Mouse (Mus musculus): Measurements from ENCODE around the gene Akap2. TPM values are rescaled to one million over a fixed set of nuclear protein-coding genes. Genes with fewer than 3 reads are reported as not detected.

The Akap2 gene
- polyA plus RNA-seq, 1 experiment from 2014 or later, result 17.7 TPM

DNA sequence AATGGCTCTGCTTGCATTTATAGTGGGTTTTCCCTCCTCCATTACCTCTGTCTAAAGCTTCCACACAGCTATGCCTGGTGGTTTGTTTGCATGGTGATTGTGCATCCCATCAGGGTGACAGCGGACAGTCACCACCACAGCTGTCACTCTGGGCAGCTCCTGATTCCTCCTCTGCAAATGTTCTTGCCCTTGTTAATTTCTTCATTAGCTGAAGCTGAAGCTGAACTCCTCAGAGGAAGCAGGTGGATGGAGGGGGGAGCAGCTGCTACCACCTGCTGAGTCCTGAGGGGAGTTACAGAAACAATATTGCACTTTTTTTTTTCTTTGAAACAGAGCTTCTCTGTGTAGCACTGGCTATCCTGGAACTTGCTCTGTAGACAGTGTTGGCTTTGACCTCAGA lies 94.6 kb downstream of the Akap2 start:
- no peaks in the 10 kb centered on the region for H3K4me1 ChIP-seq (replicated peaks)
- 66% methylated on average over 1 of the region's 1 CpGs for WGBS
- H3K4me3 ChIP-seq, result no peak overlapping the region
- H3K27me3 ChIP-seq, result no peaks in the 10 kb centered on the region
- no peak overlapping the region for H3K9ac ChIP-seq
- H3K4me2 ChIP-seq, result no peak overlapping the region
- no peaks in the 10 kb centered on the region for H3K9me3 ChIP-seq
- no peak for ATAC-seq (ENCODE audit: low FRiP score)
- H3K27ac ChIP-seq, result no peak overlapping the region
- no peaks in the 10 kb centered on the region for H3K36me3 ChIP-seq

DNA sequence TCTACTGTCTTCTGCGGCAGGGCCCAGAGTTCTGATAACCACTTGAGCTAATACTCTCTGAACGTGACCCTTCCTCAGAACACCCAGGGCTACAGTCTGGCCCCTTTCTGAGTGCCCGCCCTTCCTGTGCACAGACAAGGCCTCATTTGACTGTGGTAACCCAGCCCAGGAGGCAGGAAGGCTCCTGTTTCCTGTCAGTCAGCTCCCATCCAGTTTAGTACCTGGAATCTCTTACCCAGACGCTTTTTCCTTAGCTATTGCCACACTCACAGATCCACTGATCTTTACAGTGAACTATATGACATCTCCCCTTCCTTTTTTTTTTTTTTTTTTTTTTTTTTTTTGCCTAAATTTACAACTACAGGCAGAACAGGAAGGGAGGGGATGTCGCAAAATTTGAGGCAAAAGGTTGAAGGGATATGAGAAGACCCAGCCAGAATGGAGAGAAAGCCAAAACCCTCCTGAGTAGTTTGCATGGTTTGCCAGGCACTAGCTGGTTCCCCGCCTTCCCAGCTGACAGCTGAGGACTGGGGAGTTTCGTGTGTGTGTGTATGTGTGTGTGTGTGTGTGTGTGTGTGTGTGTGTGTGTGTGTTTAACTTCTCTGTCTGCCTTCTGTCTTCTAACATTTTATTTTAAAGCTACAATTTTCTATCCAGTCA lies 95.6 kb downstream of the Akap2 start:
- H3K9ac ChIP-seq, result no peak overlapping the region
- H3K4me1 ChIP-seq (replicated peaks), result no peaks in the 10 kb centered on the region
- H3K4me2 ChIP-seq, result no peak overlapping the region
- H3K36me3 ChIP-seq, result no peaks in the 10 kb centered on the region
- H3K27me3 ChIP-seq, result no peaks in the 10 kb centered on the region
- H3K4me3 ChIP-seq, result no peak overlapping the region
- 70% methylated on average over 7 of the region's 7 CpGs for WGBS
- H3K27ac ChIP-seq, result no peak overlapping the region
- ATAC-seq (ENCODE audit: low FRiP score), result no peak
- H3K9me3 ChIP-seq, result no peaks in the 10 kb centered on the region

DNA sequence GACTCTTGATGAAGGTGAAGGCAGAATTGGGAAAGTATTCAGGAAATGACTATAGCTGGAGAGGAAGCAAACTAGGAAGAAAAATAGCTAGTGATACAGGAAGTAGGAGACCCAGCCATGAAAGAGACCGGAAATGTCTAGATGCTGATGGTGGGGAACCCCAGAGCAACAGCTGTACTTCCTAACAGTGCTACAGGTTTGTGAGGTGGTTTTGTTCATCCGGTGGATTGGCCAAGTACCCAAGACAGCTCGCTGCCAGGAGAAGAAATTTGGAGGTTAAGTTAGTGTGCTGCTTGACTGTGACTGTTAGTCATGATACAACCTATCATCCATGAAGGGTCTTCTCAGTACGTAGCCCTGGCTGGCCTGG lies 96.1 kb downstream of the Akap2 start:
- no peak overlapping the region for H3K27ac ChIP-seq
- no peak overlapping the region for H3K4me3 ChIP-seq
- ATAC-seq (ENCODE audit: low FRiP score), result no peak
- no peaks in the 10 kb centered on the region for H3K9me3 ChIP-seq
- H3K4me1 ChIP-seq (replicated peaks), result no peaks in the 10 kb centered on the region
- no peak overlapping the region for H3K4me2 ChIP-seq
- no peaks in the 10 kb centered on the region for H3K36me3 ChIP-seq
- no peaks in the 10 kb centered on the region for H3K27me3 ChIP-seq
- no peak overlapping the region for H3K9ac ChIP-seq
- 95% methylated on average over 4 of the region's 4 CpGs for WGBS

DNA sequence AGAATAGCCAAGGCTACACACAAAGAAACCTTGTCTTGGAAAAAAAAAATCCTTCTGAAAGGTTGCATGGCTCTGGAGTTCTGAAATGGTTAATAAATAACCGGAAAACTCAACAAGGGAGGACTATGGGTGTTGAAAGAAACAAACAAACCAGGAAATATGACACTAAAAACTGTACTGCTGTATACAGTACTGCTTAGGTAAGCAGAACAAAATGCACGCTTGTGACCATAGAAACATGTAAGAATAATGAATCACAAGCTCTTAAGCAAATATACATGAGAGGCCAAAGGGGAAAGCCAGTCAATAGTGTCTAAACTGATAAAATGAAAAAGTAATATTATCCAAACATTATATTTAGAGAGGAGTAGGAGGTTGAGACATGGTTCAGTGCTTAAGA lies 97.9 kb downstream of the Akap2 start:
- Histone ChIP-seq H3K36me3 (no peaks in the 10 kb centered on the region), H3K4me3 (no peak overlapping the region), H3K27ac (no peak overlapping the region), H3K9me3 (no peaks in the 10 kb centered on the region), H3K9ac (no peak overlapping the region), H3K4me1 (replicated peaks) (no peaks in the 10 kb centered on the region), H3K4me2 (no peak overlapping the region), H3K27me3 (no peaks in the 10 kb centered on the region)
- 92% methylated on average over 2 of the region's 2 CpGs for WGBS
- no peak for ATAC-seq (ENCODE audit: low FRiP score)

DNA sequence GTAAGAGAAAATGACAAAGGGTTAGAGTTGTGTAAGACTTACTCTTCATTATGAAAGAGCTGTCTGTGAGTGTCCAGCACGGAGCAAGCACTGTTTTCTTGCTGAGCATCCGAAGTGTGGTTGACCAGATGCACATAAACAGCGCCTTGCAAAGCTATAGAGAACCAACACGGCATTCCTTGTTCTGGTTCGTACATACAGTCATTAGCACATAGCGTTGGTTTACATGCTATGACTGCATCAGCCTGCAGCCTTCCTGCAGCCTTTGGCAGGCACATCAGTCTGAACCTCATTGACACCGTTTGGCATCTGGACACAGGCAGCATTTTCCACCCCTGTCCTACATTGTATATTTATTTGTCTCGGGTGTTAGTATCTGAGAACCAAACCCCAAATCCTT lies 98.7 kb downstream of the Akap2 start:
- no peak overlapping the region for H3K4me3 ChIP-seq
- no peak overlapping the region for H3K27ac ChIP-seq
- no peaks in the 10 kb centered on the region for H3K27me3 ChIP-seq
- H3K9ac ChIP-seq, result no peak overlapping the region
- H3K36me3 ChIP-seq, result no peaks in the 10 kb centered on the region
- ATAC-seq (ENCODE audit: low FRiP score), result no peak
- H3K9me3 ChIP-seq, result no peaks in the 10 kb centered on the region
- H3K4me2 ChIP-seq, result no peak overlapping the region
- 95% methylated on average over 8 of the region's 8 CpGs for WGBS
- peaks cover 4% of the 10 kb centered on the region; the same call in 1 of the 2 replicates for H3K4me1 ChIP-seq (replicated peaks)

DNA sequence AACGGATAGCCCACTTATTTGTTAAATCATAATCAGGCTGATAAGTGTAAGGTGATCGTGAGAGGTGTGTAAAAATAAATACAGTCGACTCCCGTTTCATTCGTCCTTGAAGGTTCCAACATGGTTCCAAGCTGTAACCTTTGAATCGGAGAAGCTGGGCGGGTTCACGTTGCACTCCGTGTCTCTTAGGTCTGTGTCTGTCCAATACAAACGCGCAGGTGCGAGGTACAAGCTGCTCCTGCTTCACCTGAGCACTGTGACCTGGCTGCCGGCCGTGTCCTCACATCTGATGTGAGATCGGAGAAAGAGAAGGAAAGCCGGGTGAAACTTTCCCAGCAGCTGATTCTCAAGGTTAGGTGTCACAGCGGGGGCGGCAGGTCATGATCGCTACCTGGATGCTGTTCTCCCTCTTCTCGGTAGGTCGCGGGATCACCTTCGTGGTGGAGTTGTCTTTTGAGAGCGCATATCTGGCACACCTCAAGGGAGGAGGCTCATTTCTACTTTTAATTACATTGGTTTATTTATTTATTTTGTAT lies 103.5 kb downstream of the Akap2 start:
- 88% methylated on average over 24 of the region's 24 CpGs for WGBS

DNA sequence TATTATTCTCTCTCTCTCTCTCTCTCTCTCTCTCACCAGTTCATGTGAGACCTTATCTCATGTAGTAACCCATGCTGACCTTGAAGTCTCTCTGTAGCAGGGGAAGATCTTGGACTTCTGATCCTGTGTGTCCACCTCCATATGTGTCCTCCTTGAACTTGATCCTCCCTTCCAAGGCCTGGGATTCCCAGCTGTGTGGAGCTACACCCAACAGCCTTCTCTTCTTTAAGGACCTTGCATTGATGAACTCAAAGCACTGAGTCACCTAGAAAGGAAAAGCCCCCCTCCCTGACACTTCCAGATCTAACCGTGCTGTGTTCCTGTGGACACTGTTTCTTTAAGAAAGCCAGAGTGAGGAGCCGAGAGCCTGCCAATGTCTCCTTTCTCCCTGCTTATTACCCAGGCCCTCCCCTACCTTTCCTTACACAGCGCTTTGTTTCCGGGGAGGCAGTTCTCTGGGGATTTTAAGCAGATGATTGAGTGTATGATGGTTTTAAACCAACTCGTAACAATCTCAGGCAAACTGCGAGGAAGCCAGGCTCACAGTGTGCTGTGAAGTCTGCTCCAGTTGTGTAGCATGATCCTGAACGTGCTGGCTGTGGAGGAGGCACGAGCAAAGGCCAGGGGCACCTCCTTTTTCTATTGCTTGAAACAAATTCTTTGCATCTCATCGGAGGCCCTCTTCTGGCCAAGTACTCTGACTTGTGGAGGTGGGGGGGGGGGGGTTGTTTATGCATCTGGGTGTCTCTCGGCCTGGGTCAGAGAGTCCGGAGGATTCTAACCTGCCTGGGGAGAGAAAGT lies 104.3 kb downstream of the Akap2 start:
- H3K4me2 ChIP-seq, result peak overlapping the region; percentile 44
- H3K9ac ChIP-seq, result peak overlapping the region; percentile 63
- peak; percentile 69; the same call in 1 of the 2 replicates for ATAC-seq (ENCODE audit: low FRiP score)
- H3K36me3 ChIP-seq, result no peaks in the 10 kb centered on the region
- H3K27ac ChIP-seq, result peak overlapping the region; percentile 87
- WGBS, result 8% methylated on average over 11 of the region's 11 CpGs
- no peaks in the 10 kb centered on the region for H3K9me3 ChIP-seq
- peak overlapping the region; percentile 24 for H3K4me3 ChIP-seq
- H3K27me3 ChIP-seq, result no peaks in the 10 kb centered on the region
- H3K4me1 ChIP-seq (replicated peaks), result peaks cover 28% of the 10 kb centered on the region

More for the DNA sequence above, 103.5 kb downstream of the Akap2 start:
- no peak overlapping the region for H3K4me3 ChIP-seq
- H3K27me3 ChIP-seq, result no peaks in the 10 kb centered on the region
- no peak overlapping the region for H3K27ac ChIP-seq
- no peaks in the 10 kb centered on the region for H3K36me3 ChIP-seq
- no peaks in the 10 kb centered on the region for H3K9me3 ChIP-seq
- H3K4me2 ChIP-seq, result no peak overlapping the region
- peaks cover 28% of the 10 kb centered on the region for H3K4me1 ChIP-seq (replicated peaks)
- no peak for ATAC-seq (ENCODE audit: low FRiP score)
- H3K9ac ChIP-seq, result no peak overlapping the region

DNA sequence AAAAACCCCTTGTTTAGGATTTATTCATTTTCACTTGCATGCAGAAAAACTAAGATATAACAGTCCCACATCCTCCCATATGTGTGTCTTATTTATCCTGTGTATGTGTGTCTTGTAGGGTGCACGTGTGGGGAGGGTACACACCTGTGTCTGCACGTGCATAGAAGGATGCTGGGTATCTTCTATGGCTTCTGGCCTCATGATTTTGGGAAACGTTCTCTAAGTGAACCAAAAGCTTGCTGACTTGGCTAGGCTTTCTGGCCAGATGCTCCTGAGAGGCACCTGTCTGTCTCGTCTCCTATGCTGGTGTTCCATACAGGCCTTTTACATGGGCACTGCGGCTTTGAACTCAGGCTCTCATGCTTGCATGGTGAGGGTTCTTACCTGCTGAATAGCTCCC lies 105.2 kb downstream of the Akap2 start:
- Histone ChIP-seq H3K9me3 (no peaks in the 10 kb centered on the region), H3K36me3 (no peaks in the 10 kb centered on the region), H3K4me1 (replicated peaks) (peaks cover 28% of the 10 kb centered on the region), H3K27me3 (no peaks in the 10 kb centered on the region), H3K4me2 (no peak overlapping the region), H3K27ac (no peak overlapping the region), H3K4me3 (no peak overlapping the region), H3K9ac (no peak overlapping the region)
- ATAC-seq (ENCODE audit: low FRiP score), result no peak
- WGBS, result 91% methylated on average over 5 of the region's 5 CpGs

DNA sequence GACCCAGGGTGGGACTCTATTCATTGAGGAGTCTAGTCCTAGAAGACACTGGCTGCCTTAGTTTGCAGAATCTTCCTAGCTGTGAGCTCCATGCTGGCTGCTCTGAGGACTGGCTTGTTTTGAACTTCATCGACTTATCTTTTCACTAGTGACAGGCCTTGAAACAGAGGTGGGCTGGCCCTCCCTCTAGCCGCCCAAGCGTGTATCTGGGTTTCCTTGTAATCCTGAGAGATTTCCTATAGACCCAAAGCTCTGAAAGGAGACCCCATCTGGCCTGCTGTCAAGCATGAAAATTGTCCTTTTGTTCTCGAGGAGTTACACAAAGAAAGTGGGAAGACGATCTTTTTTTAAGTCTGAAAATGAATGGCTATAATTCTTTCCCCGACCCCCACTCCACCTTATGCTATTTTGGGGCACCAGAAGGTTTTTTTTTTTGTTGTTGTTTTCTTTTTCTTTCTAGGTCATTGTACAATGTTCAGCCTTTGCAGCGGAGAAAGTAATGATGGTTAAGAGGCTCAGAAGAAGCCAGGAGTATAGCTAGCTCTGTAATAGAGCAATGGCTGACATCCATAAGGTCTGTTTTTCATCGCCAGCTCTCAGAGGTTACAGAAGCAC lies 107.3 kb downstream of the Akap2 start:
- Histone ChIP-seq H3K4me3 (no peak overlapping the region), H3K9me3 (no peaks in the 10 kb centered on the region), H3K4me1 (replicated peaks) (peaks cover 33% of the 10 kb centered on the region), H3K9ac (no peak overlapping the region), H3K36me3 (no peaks in the 10 kb centered on the region), H3K4me2 (no peak overlapping the region), H3K27me3 (no peaks in the 10 kb centered on the region), H3K27ac (peak overlapping the region; percentile 46; the same call in 1 of the 2 replicates)
- 9% methylated on average over 8 of the region's 8 CpGs for WGBS
- ATAC-seq (ENCODE audit: low FRiP score), result peak; percentile 36; the same call in 1 of the 2 replicates

DNA sequence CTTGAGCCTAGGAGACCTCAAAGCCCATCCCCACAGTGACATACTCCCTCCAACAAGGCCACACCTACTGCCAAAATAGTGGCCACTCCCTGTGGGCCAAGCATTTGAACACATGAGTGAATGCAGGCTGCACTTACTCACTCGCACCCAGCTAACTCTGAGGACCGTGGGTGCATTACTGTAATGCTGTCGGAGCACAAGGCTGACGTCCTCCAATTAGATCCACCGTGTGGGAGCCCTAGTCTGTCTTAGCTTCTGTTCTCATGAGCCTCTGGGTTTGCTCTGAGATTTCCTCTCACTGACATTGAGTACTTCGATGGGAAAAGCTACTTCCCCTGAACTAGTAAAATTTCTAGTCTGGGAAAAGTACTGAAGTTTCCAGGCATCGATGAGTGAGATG lies 108.8 kb downstream of the Akap2 start:
- ATAC-seq (ENCODE audit: low FRiP score), result no peak
- Histone ChIP-seq H3K9me3 (no peaks in the 10 kb centered on the region), H3K9ac (no peak overlapping the region), H3K4me2 (no peak overlapping the region), H3K27ac (no peak overlapping the region), H3K4me1 (replicated peaks) (peaks cover 32% of the 10 kb centered on the region), H3K4me3 (no peak overlapping the region), H3K27me3 (no peaks in the 10 kb centered on the region), H3K36me3 (no peaks in the 10 kb centered on the region)
- 86% methylated on average over 7 of the region's 7 CpGs for WGBS

DNA sequence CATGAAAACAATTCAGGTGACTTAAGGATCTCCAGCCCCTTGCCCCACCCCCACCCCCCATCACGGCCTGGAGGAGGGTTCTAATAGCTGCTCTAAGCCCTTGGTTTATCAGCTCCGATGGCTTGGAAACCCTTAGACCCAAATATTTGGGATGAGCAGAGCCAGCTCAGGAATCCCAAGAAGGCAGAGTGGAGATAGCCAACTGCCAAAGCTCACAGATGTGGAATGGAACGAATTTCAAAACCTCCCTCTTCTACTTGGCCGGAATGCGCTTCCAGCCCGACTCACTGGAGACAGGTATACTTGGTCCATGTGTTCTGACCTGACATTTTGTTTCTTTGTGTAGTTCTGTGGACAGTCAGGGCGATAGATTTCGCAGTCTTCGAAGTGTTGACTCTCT lies 111.7 kb downstream of the Akap2 start:
- peaks cover 34% of the 10 kb centered on the region for H3K4me1 ChIP-seq (replicated peaks)
- H3K9me3 ChIP-seq, result no peaks in the 10 kb centered on the region
- WGBS, result 81% methylated on average over 9 of the region's 9 CpGs
- H3K27me3 ChIP-seq, result no peaks in the 10 kb centered on the region
- no peaks in the 10 kb centered on the region for H3K36me3 ChIP-seq
- no peak for ATAC-seq (ENCODE audit: low FRiP score)
- H3K4me3 ChIP-seq, result no peak overlapping the region
- no peak overlapping the region for H3K27ac ChIP-seq
- H3K4me2 ChIP-seq, result no peak overlapping the region
- H3K9ac ChIP-seq, result no peak overlapping the region

DNA sequence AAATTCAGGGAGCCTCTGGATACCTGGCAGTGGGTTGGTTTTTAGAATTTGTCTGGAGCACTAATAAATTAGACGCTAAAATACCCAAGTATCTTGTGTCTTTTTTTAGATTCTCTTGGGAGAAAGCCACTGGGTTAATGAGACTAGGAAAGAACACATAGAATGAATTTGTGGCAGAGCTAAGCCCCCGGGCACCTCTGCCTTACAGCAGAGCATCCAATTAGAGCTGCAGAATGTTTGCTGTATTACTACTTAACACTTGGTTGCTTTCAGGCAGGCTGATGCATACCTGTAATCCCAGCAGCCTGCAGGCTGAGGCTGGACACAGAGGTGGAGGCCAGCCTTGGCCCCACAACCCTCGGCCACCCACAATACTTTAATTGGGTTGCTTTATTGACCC lies 112.3 kb downstream of the Akap2 start:
- no peaks in the 10 kb centered on the region for H3K9me3 ChIP-seq
- no peaks in the 10 kb centered on the region for H3K27me3 ChIP-seq
- H3K27ac ChIP-seq, result no peak overlapping the region
- no peak overlapping the region for H3K9ac ChIP-seq
- 49% methylated on average over 3 of the region's 3 CpGs for WGBS
- no peaks in the 10 kb centered on the region for H3K36me3 ChIP-seq
- no peak overlapping the region for H3K4me3 ChIP-seq
- H3K4me1 ChIP-seq (replicated peaks), result peaks cover 28% of the 10 kb centered on the region
- ATAC-seq (ENCODE audit: low FRiP score), result peak; percentile 55; the same call in 1 of the 2 replicates
- H3K4me2 ChIP-seq, result no peak overlapping the region

All from hindbrain, embryonic 13.5 days (tissue).